Mouse (Mus musculus): ENCODE data around the gene Fcgrt. TPM values are rescaled to one million over a fixed set of nuclear protein-coding genes. Genes with fewer than 3 reads are reported as not detected.

Fcgrt gene
- total RNA-seq, 2 experiments from 2014 or later = 19.6 to 20.1 TPM

Small RNAs within 50 kb of the gene (microRNA-seq; reads per million reads assigned to microRNA genes)
- gene Mir150 = 1,405 to 1,951 reads per million in 2 experiments
- gene Mir5121 = 5.5 to 9.9 reads per million in 2 experiments

Other genes starting within 250 kb of the Fcgrt start
- 10 to 100 TPM; 27.1 to 27.7 TPM for gene Pnkp, start 246.7 kb downstream of the Fcgrt start, total RNA-seq (2021)
- 100 to 1,000 TPM; 280 to 295 TPM for gene Ptov1, start 234.1 kb downstream of the Fcgrt start, total RNA-seq (2021)
- gene Med25, start 211.1 kb downstream of the Fcgrt start, total RNA-seq (2021) = 10 to 100 TPM; 85.9 to 94.9 TPM
- gene Fuz, start 207.8 kb downstream of the Fcgrt start, total RNA-seq (2021) = 10 to 100 TPM; 22.2 to 24.2 TPM
- 100 to 1,000 TPM; 328 to 355 TPM for gene Ap2a1, start 174.4 kb downstream of the Fcgrt start, total RNA-seq (2021)
- 1 to 10 TPM; 1.7 to 3.0 TPM for gene Tsks, start 160.6 kb downstream of the Fcgrt start, total RNA-seq (2021)
- gene Cpt1c, start 129.0 kb downstream of the Fcgrt start, total RNA-seq (2021) = 10 to 100 TPM; 98.3 to 98.4 TPM
- 100 to 1,000 TPM; 174 to 178 TPM for gene Prmt1, start 117.3 kb downstream of the Fcgrt start, total RNA-seq (2021)
- gene Irf3, start 106.2 kb downstream of the Fcgrt start, total RNA-seq (2021) = 10 to 100 TPM; 35.2 to 41.9 TPM
- 1 to 10 TPM; 2.8 to 3.8 TPM for gene Bcl2l12, start 105.1 kb downstream of the Fcgrt start, total RNA-seq (2021)
- 100 to 1,000 TPM; 159 to 163 TPM for gene Scaf1, start 87.5 kb downstream of the Fcgrt start, total RNA-seq (2021)
- gene Rras, start 85.9 kb downstream of the Fcgrt start, total RNA-seq (2021) = 10 to 100 TPM; 10.0 to 14.5 TPM
- 10 to 100 TPM; 63.3 to 67.5 TPM for gene Prr12, start 51.0 kb downstream of the Fcgrt start, total RNA-seq (2021)
- 10 to 100 TPM; 51.9 to 59.7 TPM for gene Nosip, start 41.4 kb downstream of the Fcgrt start, total RNA-seq (2021)
- 1 to 10 TPM; 6.2 to 9.2 TPM for gene Prrg2, start 41.2 kb downstream of the Fcgrt start, total RNA-seq (2021)
- gene Rcn3, start 11.6 kb downstream of the Fcgrt start, total RNA-seq (2021) = 1 to 10 TPM; 5.9 to 6.0 TPM
- 100 to 1,000 TPM; 474 to 479 TPM for gene Rps11, start 20.6 kb upstream of the Fcgrt start, total RNA-seq (2021)
- 100 to 1,000 TPM; 712 to 811 TPM for gene Rpl13a, start 24.9 kb upstream of the Fcgrt start, total RNA-seq (2021)
- not detected for gene Gm45713, start 32.4 kb upstream of the Fcgrt start, total RNA-seq (2021)
- gene Flt3l, start 32.6 kb upstream of the Fcgrt start, total RNA-seq (2021) = 1 to 10 TPM; 8.4 to 9.7 TPM
- 10 to 100 TPM; 46.7 to 51.7 TPM for gene Pih1d1, start 50.5 kb upstream of the Fcgrt start, total RNA-seq (2021)
- 10 to 100 TPM; 12.7 to 15.1 TPM for gene Aldh16a1, start 50.7 kb upstream of the Fcgrt start, total RNA-seq (2021)
- 1,000 to 10,000 TPM; 1,307 TPM for gene Slc17a7, start 60.1 kb upstream of the Fcgrt start, total RNA-seq (2021)
- under 1 TPM; 0.26 to 0.40 TPM for gene Gfy, start 75.7 kb upstream of the Fcgrt start, total RNA-seq (2021)
- gene Pth2, start 77.1 kb upstream of the Fcgrt start, total RNA-seq (2021) = not detected
- gene Ccdc155, start 101.0 kb upstream of the Fcgrt start, total RNA-seq (2021) = 1 to 10 TPM; 4.9 to 9.7 TPM
- gene Dkkl1, start 108.3 kb upstream of the Fcgrt start, total RNA-seq (2021) = 10 to 100 TPM; 33.6 to 38.3 TPM
- 1 to 10 TPM; 2.1 to 4.3 TPM for gene Tead2, start 111.9 kb upstream of the Fcgrt start, total RNA-seq (2021)
- 1 to 10 TPM; 4.8 to 5.3 TPM for gene Cd37, start 135.3 kb upstream of the Fcgrt start, total RNA-seq (2021)
- gene Slc6a16, start 137.2 kb upstream of the Fcgrt start, total RNA-seq (2021) = 1 to 10 TPM; 1.7 to 1.9 TPM
- not detected for gene Slc6a21, start 173.7 kb upstream of the Fcgrt start, total RNA-seq (2021)
- gene Trpm4, start 229.9 kb upstream of the Fcgrt start, total RNA-seq (2021) = 10 to 100 TPM; 19.0 to 26.5 TPM
- gene Hrc, start 231.4 kb upstream of the Fcgrt start, total RNA-seq (2021) = under 1 TPM; 0.19 to 0.30 TPM

All from left cerebral cortex, adult 18-20 months (tissue).